Mouse (Mus musculus) cerebellum, adult 18-20 months (tissue): Measurements from ENCODE around the gene Fam163a.
A peak's percentile ranks its signal among the peaks of the same experiment; 100 is the strongest.

Source experiments
- DNase-seq, 2 experiments: peaks; one replicate each; pipeline ENCODE4 v3.0.0; 2021

Fam163a gene

DNA sequence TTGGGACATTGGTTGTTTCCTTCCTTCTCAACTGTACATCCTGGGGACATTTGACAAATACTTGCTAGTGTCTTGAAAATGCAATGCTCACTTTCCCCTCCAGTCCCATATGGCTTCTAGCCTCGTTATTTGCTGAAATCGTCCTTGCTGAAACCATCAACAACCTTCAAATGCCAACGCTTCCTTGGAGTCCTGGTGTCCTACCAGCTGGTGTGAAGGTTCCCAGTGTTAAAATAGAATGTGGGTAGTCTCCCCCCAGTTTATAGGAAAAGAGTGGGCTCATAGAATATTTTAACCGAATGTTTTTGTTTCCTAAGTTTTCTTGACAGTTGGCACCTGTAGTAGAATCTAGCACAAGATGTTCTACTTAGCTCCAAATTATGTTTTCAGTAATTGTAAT is 7.2 kb downstream of the Fam163a start:
- no peak for DNase-seq

DNA sequence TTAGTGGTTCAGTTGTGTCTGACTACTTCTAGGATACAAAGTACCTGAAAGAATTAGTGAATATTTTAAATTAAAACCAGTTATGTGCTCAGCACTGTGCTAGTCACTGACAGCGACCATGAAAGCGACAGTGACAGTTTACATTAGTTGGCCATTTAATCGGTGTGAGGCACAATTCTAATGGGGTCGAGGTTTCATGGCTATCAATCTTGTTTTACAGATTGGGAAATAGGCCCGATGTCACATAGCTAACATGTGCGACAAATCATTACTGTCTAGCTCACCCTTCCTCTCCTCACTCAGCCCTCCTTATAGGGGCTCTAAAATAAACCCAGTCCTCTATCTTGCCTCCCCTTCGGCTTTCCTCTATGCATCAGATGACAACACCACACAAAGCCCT is 11.5 kb downstream of the Fam163a start:
- DNase-seq = no peak

DNA sequence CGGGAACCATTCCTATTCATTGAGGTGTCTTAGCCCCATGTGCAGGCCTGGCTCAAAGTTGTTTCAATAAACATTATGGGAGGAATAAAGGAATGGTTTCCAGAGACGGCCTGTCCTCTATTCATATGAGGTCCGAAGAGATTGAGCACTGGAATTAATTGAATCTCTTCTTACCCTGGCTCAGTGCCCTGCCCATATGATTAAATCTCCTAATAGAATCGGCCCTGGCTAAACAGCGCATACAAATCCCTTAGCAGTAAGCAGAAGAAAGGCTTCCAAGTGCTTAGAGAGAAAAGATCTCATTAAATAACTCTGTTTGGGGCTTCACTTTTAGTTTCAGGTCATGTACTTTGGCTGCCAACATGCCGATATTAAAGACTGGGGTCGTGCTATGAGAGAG is 12.0 kb downstream of the Fam163a start:
- DNase-seq = no peak

DNA sequence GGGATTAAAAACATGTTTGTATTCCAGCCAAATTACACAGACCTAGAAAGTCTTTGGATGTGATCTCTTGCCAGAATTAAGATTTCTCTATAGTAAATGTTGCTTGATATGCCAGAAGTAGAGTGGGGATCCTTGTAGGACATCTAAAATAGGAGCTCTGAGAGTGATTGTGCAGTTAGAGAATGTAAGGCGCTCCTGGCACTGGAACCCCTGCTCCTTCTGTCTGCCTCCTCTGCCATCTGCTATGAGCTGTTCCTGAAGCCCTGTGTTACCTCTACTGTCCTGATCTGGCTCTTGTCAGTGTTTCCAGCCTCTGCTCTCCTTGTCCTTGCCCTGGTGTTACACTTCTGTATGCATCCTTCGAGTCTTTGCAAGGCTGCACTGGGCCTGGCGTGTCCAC is 18.2 kb downstream of the Fam163a start:
- DNase-seq = no peak

DNA sequence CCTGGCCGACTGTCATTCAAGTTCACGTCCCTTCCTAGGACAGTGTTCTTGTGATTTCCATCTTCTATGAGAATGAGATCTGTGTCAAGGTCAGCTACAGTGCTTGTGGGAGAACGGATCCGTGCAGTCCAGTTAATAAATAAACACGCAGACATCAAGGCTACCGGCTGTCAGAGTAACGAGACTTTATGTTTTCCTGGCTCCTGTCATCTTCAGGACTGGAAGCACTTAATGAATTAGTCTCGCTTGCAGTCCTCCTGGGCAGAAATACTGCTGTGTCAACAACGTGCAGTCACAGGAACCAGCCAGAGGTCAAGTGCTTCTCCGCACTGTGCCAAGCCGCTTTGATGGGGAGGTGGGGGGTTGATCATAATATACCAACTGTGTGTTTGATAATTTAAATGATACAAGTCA is 20.7 kb downstream of the Fam163a start:
- no peak for DNase-seq

DNA sequence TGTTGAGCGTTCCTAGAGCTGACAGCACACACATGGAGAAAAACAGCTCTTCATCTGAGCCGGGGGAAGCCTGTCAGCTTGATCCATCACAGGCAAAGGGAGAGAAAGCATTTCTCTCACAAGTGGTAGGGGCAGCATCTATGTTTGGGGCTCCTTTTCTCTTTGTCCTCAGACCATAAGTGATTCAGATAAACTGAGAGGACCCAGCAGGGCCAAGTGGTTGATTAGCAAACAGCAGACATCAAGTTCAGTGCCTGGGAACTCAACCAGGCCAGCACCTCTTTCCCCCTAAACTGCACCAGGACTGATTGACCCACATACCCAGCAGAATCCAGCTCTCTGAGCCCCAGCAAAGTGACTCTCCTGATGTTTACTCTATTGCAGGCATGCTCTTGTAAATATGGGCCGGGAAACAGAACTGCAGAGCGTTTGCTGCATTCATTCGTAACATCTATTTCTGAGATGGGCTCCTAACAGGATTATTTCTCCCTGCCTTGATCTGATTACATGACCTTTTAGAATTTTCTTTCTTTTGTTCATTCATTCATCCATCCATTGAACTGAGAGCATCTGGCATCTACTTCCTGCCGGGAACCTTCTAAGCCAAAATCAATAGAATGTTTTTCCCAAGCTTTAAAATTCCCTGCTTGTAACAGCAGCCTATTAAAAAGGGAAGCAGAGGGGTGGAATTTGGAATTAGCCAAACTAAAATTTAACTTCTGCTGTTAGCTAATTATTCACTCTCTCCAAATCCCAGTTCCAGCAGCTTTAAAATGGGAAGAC is 21.5 kb downstream of the Fam163a start:
- DNase-seq = no peak

DNA sequence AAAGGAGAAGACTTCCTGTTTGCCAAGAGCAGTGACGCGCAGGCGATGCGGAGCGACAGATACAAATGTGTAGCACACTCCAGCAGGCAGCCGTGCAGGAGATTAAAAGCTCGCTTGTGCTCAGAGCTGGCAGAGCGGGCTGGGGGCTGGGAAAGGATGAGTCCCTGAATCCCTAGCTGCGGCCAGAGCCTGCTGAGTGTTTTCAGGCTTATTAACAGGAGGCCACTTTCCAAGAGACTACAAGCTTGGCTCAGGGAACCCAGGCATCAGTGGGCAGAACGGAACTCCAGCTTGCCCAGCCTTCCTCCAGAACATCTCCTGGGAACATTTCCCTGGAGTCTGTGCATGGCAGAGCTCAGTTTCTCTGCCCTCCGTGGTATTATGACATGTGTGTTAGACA is 25.0 kb downstream of the Fam163a start:
- peak; percentile 19 to 23 for DNase-seq

DNA sequence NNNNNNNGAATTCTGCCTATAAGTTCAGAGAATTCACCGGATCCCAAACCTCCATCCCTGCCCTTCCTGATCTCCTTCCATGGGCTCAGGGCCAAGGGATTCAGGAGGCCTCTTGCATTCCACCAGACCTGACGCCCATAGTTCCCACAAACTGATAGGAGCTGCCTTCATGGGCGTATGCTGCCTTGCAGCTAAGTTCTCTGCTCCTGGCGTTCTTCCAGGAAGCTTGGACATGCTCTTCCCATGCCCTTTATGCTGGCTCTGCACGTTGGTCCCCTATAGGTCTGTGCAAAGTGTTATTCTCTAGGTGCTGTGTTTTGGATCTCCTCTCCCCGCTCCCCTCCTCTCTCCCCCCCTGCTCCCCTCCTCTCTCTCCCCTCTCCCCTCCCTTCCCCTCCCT is 36.1 kb downstream of the Fam163a start:
- DNase-seq = no peak

DNA sequence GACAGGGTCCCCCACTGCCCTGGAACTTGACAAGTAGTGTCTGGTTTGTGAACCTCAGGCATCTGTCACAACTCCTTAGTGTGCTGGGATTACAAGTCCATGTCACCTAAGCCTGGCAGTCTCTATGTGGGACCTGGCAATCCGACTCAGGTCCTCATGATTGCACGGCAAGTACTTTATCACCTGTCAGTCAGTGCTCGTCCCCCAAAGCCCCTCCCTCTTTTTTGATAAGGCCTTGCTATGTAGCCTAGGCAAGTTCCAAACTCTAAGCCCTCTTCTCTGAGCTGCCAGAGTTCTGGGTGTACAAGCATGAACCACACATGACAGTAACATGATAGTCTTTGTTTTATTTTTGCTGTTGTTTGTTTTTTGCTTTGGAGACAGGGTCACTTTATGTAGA is 88.1 kb downstream of the Fam163a start:
- no peak for DNase-seq

DNA sequence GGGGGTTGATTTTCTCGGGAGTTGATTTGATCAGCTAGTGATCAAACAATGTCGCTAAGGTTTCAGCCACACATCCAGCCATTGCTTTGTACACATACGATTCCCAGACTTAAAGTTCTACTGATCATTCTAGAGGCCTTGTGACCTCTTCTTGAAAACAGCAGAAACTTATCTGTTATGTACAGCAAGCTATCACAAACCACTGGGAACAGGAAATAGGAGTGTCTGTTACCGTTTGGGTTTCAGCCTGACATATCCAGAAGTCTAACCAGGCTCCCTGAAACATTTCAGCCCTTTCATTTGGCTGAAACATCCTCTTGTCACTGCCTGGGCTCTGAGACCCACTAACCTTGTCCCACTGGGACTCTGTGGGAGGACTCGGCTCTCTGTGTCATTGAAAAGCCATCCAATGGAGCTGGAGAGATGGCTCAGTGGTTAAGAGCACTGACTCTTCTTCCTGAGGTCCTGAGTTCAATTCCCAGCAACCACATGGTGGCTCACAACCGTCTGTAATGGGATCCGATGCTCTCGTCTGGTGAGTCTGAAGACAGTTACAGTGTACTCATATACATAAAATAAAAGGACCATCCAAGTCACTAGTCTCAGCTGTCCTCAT is 90.8 kb downstream of the Fam163a start:
- DNase-seq = no peak

DNA sequence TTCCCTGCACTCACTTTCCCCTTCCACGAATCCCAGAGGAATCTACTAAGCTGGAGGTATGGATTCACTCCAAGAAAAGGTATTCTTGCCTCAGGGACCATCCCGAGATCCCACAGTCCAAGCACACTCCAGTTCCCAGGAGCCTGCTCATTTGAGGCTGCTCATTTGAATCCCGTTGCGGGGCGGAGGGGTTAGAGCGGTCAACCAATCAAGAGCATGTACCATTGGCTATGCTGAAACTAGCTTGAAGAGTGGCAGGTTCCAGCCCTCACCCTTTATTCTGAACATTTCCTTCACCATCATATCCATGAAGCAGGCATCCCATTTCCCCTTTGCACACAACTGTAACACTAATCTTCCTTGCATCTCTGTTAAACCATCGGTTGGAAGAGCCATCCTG is 92.7 kb downstream of the Fam163a start:
- DNase-seq = no peak

DNA sequence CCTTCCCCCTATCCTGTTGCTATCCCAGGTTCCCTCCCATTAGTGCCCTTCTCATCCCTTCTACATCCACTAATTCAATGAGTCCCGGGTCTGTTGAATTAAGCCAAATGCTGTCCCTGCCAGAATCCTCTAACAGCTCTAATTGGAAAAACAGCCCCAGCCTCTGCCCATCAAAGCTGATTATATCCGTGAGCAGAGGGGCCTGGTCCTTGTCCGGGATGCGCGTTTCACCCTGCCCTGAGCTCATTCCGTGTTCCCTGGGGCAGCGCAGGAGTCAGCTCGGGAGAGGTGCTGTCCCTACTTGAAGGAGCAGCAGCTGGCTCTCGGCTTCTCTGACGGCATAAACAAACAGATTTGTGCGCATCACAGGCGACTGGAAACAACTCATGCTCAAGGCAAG is 93.1 kb downstream of the Fam163a start:
- no peak for DNase-seq

DNA sequence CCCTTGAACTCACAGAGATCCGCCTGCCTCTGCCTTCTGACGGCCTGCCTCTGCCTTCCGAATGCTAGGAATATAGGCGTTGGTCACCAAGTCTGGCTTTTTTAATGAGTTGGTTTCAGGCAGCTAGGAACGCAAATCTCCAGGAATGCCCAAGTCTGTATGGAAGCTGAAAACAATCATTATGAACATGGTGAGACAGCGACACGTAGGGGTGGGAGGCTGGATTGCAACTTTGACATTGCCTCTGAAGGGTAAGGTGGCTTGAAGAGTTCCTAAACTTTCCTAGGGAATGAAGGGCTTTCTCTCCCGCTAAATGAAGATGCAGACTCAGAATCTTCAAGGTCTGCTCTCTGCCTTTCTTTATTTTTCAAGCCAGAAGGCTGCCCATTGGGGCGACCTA is 93.7 kb downstream of the Fam163a start:
- DNase-seq = no peak

DNA sequence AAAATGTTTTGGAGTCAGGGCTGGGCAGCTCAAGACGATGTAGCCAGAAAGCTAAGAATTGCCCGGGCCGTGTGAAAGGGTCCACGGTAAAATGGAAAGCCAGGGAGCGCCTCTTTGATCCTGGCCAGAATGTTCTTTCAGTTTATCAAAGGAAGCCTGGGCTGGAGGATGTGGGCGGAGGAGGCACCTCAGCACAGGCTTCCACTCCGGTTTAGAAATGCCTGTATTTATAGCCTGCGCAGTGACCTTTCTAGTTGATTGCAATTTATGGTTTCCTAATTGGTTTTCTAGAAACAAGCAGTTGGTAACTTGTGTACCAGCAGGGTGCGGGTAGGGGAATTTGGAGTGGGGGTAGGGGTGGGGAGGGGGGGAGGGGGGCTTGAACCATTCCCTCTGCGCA is 96.4 kb downstream of the Fam163a start:
- no peak for DNase-seq

DNA sequence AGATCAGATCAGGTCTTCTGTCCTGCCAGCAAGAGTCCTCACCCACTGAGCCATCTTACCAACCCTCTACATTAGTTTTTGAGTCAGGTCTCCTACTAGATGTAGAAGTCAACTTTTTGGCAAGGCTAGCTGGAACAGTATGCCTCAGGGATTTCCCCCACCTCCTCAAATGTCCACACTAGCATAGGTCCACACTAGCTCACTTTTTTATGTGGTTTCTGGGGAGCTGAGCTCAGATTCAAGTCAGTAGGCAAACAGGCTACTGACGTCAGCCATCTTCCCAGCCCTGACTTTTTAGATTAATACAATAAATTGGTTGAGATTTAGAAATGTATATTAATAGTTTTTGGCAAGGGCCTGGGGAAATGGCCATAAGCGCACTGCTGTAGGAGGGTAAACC is 97.4 kb downstream of the Fam163a start:
- DNase-seq = no peak

DNA sequence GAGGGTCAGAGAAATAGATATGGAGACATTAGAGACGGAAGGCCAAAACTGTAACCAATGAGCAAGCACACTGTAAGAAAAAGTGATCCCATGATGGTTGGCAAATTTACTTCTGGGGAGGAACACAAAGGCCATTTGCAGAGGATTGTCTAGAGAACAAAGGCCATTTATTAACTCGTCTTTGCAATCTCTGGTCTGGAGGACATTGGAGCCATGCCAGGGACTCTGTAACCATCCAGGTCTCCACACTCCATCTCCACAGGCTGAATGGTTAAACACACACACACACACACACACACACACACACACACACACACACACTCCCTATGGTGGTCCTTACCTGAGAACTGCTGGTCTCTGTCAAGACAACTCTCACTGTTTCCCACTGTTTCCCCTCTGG is 99.4 kb downstream of the Fam163a start:
- no peak for DNase-seq

DNA sequence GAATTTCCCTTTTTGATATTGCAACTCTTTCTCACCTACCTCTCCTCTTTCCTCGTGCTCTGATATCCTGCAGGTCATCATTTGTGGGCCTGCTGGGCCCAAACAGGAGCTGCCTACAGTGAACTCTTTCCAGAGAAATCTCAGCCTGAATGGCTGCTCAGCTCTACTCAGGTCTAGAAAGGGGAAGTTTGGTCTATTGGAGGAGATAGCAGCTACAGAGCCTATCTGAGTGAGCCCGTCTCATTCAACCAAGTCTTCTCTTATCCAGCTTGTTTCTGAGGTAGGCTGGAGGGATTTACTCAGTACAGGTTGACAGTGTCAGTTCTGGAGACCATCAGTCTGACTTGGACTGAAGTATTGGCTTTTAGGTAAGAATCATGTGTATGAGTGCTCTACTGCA is 101.1 kb downstream of the Fam163a start:
- no peak for DNase-seq

DNA sequence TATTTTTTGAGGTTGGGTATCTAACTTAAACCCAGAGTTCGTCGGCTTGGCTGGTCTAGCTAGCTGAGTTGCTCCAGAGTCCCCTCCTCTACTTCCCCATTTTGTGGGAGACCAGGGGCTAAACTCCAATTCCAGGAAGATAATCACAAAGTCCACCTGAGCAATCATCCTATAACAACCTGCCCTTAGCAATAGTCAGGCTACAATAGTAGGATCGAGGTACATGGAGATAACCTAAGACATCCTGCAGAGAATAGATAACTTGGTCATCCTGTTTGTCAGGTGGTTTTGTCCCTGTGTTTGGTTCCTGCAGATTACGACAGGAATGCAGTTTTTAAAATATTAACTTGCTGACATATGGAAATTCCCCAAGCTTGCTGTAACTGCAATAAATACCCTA is 113.0 kb downstream of the Fam163a start:
- no peak for DNase-seq

DNA sequence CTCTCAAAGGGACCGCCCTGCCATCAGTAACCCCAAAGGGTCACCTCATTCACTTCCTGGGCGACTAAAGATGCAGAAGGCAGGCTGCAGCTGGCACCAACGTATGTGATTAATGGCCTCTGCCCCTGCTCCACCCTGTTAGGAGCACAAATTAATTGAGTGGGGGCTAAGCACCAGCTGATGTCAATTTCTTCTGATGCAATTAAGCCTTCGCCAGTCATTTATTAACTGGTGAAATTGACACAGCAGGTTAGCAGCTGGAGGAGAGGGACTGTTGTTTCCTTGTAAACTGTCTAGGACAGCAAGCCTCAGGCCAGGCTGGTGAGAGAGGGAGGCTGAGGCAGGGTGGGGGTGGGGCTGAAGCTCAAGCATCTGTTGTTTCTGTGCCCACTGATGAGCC is 114.8 kb downstream of the Fam163a start:
- DNase-seq = no peak

DNA sequence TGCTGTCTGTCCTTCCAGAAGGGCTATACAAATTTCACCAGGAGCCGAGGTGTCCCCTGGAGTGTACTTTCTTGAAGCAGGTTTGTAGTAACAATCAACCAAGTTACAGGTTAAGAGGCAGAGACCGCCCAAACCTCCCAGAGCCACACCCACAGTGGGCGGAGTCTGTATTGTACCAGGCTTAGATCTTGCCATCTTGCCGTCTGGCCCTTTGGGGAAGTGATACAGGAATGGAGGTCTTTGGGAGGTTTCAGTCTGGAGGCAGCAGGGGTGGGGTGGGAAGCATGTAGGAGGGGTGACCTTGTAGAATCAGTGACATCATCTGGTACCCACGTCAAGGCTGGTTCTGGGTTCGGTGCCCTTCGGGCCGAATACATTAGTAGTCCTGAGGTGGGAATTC is 115.3 kb downstream of the Fam163a start:
- DNase-seq = no peak

DNA sequence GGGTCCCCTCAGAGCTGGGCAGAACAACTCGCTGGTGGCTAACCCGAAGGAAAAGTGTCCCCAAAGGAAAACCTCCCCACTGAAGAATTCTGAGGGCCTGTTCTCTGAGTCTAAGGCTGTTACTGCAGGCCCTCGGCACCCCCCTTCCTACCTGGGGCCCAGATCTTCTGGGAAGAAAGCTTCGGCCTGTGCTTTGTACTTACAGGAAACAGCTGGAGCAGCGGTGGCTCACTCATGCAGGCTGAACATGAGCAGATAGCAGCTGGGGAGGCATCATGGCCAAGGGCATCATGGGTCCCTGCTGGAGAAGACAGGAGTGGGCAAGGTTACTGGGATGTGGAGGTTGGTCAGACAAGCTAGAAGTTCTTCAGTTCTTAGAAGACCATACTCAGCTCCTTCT is 117.2 kb downstream of the Fam163a start:
- DNase-seq = no peak

DNA sequence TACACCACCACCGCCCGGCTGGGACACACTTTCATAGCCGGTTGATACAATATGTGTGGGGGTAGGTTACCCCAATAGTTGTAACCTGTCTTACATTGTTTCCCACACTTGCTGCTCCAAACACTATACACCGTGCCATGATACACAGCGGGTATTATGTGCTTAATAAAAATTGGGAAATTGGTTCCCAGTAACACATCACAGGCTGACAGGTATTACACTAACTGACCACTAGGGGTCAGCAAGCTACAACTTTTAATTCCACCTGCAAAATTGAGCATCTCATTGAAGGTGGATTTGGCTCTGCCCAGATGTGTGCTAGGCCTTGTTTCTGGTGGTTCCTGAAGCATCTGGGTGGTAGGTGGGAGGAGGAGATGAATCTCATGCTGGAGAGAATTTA is 119.1 kb downstream of the Fam163a start:
- DNase-seq = peak; percentile 31 to 32

DNA sequence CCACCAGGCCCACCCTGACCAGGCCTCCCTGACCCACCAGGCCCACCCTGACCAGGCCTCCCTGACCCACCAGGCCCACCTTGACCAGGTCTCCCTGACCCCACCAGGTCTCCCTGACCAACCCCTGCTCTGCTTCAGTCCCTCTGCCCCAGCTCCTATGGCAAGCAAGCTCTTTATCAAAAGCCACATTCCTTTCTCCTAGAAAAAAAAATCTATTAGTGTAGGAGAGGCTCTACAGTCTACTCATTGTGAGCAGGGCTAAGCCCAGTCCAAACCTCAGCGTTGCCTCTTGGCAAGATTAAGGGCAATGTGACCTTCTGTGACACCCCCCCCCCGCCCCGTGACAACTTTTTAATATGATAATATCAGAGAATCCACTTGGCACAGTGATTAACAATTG is 120.2 kb downstream of the Fam163a start:
- no peak for DNase-seq

DNA sequence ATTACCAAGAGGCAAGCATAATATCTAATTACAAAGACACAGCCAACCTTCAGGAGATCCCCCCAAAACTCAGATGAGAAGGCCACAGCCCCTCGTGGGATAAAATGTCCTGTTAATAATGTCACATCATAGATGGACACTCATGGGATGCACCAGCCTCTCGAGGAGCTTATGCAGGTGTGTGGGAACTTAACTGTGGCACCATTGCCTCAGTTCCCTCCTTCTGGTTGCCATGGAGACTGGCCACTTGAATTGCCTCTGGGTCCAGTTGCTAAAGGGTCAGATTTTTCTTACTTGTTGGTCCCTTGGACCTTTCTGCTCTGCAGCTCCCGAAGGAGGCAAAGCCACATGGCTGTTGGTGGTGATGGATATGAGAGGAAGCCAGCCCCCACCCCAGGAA is 127.2 kb downstream of the Fam163a start:
- DNase-seq = no peak

DNA sequence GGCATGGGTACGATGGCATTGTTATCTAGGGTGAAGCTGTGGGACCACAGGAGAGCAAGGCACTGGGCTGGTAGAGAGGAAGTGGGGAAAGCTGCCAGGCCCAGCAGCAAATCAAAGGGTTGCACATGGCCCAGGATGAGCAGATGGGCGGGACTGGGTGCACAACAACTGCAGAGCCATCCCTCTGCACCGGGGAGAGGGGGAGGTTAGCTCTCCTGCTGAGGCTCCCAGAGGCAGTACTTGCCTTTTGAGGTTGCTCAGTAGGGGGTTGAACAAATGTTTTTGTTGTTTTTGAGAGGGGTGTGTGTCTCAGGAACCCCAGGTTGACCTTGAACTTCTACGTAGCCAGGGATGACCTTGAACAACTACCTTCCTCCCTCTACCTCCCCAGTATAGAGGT is 128.4 kb downstream of the Fam163a start:
- no peak for DNase-seq
